Mouse (Mus musculus) neural tube, embryonic 12.5 days (tissue): ENCODE data around the gene Igf2bp2. TPM values are rescaled to one million over a fixed set of nuclear protein-coding genes. Genes with fewer than 3 reads are reported as not detected.

Experiments
- polyA plus RNA-seq: library from polyadenylated mRNA; unstranded; fragments of >200 nt; fragmentation: Nextera tagmentation; extraction: Ambion mirVana; gene quantifications from 2 replicates; pipeline ENCODE4 v1.2.1, GENCODE M21; 2016

The Igf2bp2 gene
- polyA plus RNA-seq, 1 experiment from 2014 or later = 87.6 TPM

Other genes with a start within 250 kb of the Igf2bp2 start
- gene Tmem41a, start 215.7 kb downstream of the Igf2bp2 start, polyA plus RNA-seq = 46.8 and 50.8 TPM in 2 replicates
- 0.14 and 0.57 TPM in 2 replicates for gene Liph, start 167.6 kb downstream of the Igf2bp2 start, polyA plus RNA-seq
- 64.3 and 66.8 TPM in 2 replicates for gene Senp2, start 153.8 kb downstream of the Igf2bp2 start, polyA plus RNA-seq
- 386 and 402 TPM in 2 replicates for gene Tra2b, start 102.7 kb upstream of the Igf2bp2 start, polyA plus RNA-seq